Mouse (Mus musculus) forebrain, embryonic 11.5 days (tissue): ENCODE measurements around the gene Serf2. TPM values are rescaled to one million over a fixed set of nuclear protein-coding genes. Genes with fewer than 3 reads are reported as not detected.
"Not testable (repeated sequence)": the region's sequence is repeated elsewhere in the genome, so short reads cannot be mapped to it uniquely, and the experiment has no call there.

Source experiments
- ATAC-seq: fragments of 200-750 bp; cut with Nextera tagmentation; replicated peaks from 2 replicates; pipeline ENCODE4 v1.8.0; 2017; ENCODE audit warnings: moderate TSS enrichment; ENCODE audit not compliant: low FRiP score
- DNase-seq: peaks from one replicate; pipeline ENCODE4 v3.0.0-alpha.2; 2017; ENCODE audit warnings: low spot score
- H3K27ac ChIP-seq: fragments of 300-500 bp; sonication (generic); 2 replicates; pipeline ENCODE4 v1.5.1; 2014; ENCODE audit warnings: low read depth, low read length
- H3K27me3 ChIP-seq: fragments of 300-500 bp; sonication (generic); 2 replicates; pipeline ENCODE4 v1.6.1; 2014; ENCODE audit warnings: mild to moderate bottlenecking, low read length, mixed read lengths; ENCODE audit not compliant: control insufficient read depth, insufficient read depth
- H3K36me3 ChIP-seq: fragments of 300-500 bp; sonication (generic); 2 replicates; pipeline ENCODE4 v1.6.1; 2014; ENCODE audit warnings: mild to moderate bottlenecking, low read length, moderate library complexity, mixed read lengths; ENCODE audit not compliant: control insufficient read depth, insufficient read depth
- H3K4me1 ChIP-seq: fragments of 300-500 bp; sonication (generic); replicated peaks from 2 replicates; pipeline ENCODE4 v1.6.1; 2014; ENCODE audit warnings: low read length, mixed read lengths; ENCODE audit not compliant: control insufficient read depth, insufficient read depth
- H3K4me2 ChIP-seq: fragments of 300-500 bp; sonication (generic); 2 replicates; pipeline ENCODE4 v1.6.1; 2014; ENCODE audit warnings: low read depth, mild to moderate bottlenecking, low read length, moderate library complexity, mixed read lengths; ENCODE audit not compliant: severe bottlenecking
- H3K4me3 ChIP-seq: fragments of 300-500 bp; sonication (generic); 2 replicates; pipeline ENCODE4 v1.5.1; 2014; ENCODE audit warnings: low read depth, low read length
- H3K9ac ChIP-seq: fragments of 300-500 bp; sonication (generic); 2 replicates; pipeline ENCODE4 v1.6.1; 2014; ENCODE audit warnings: low read length
- H3K9me3 ChIP-seq: fragments of 300-500 bp; sonication (generic); 2 replicates; pipeline ENCODE4 v1.6.1; 2016; ENCODE audit warnings: low read length, mixed read lengths; ENCODE audit not compliant: control insufficient read depth
- WGBS: fragments of 180-500 bp; shearing (Covaris S2); extraction: QIAGEN DNeasy Blood & Tissue Kit; methylation state at CpG from one replicate; pipeline ENCODE4 v1.1.7; 2014; 5-methylcytosine and 5-hydroxymethylcytosine counted together
- polyA plus RNA-seq: library from polyadenylated mRNA; unstranded; fragments of >200 nt; fragmentation: Nextera tagmentation; extraction: Ambion mirVana; gene quantifications from 2 replicates; pipeline ENCODE4 v1.2.1, GENCODE M21; 2014

The Serf2 gene
- polyA plus RNA-seq, 1 experiment from 2014 or later, result 446 TPM

DNA sequence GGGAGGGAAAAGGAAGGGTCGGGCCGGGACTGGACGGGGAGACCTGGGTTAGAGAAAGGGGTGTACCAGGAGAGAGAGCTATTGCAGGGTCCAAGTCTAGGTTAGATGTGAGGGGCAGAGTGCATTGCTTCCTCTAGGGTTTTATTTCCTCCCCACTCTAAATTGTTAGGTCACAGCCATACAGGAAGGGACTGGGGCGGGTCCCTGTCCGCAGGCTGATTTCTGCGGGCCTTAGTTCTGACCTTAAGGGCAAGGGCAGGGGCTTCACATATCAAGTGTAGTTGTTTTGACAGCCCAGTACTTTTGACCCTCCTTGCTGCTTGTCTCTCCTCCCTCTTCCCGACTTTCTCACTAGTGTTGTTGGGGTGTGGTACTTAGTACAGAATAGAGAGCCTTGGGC, 1.1 kb downstream of the Serf2 start:
- Histone ChIP-seq H3K27ac (peak overlapping the region; percentile 82; the same call in 1 of the 2 replicates), H3K9ac (peak overlapping the region; percentile 95), H3K4me2 (peak overlapping the region; percentile 94), H3K9me3 (no peaks in the 10 kb centered on the region), H3K36me3 (no peaks in the 10 kb centered on the region; the same call in none of the 2 replicates), H3K4me3 (peak overlapping the region; percentile 99), H3K4me1 (peaks cover 8% of the 10 kb centered on the region), H3K27me3 (no peaks in the 10 kb centered on the region)
- DNase-seq (no peak), ATAC-seq (peak; percentile 1; the same call in 1 of the 2 replicates)
- WGBS, result 5% methylated on average over 7 of the region's 7 CpGs

DNA sequence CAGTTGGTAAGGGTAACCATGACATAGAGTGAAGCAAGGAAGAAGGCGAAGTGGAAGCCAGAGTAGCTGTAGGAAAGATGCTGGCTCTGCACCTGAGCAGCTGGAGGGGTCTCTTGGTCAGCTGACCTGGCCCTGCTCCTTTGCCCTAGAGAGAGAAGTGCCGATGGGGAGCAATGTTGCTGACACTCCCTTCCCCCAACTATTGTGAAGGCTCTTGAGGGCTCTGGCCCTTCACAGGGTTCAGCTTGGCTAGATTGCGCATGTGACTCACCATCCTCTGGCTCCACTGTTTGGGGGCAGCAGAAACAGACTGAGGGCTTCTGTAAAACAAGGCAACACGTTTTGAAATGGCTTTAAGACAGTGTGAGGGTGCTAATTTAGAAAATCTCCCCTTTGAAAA, 3.4 kb downstream of the Serf2 start:
- Histone ChIP-seq H3K4me2 (no peak overlapping the region), H3K4me1 (peaks cover 11% of the 10 kb centered on the region), H3K9ac (no peak overlapping the region), H3K36me3 (no peaks in the 10 kb centered on the region; the same call in none of the 2 replicates), H3K27me3 (no peaks in the 10 kb centered on the region), H3K4me3 (no peak overlapping the region), H3K9me3 (no peaks in the 10 kb centered on the region), H3K27ac (no peak overlapping the region)
- 83% methylated on average over 4 of the region's 4 CpGs for WGBS
- DNase-seq (no peak), ATAC-seq (no peak)

DNA sequence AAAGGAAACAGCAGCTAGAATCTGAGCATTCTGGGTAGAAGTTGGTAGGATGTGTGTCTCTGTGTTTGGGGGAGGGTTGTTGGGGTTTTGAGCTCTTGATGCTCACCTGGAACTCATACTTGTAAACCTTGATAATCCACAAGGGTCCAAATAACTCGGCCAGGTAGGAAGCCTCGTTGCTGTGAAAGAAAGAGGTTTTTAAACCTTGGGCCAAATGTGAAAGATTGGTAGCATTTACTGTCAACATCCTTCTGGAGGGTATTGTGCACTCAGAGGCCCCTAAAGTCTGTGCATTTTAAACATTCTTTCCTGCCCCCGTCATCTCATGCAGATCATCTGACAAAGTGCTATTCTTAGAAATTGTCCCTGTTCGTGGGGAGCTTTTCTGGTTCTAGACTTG, 4.0 kb downstream of the Serf2 start, which contains the start of gene Hypk:
Gene Hypk (plus strand): TSS at position 301 of the 400 bp plus-strand sequence.
- no peaks in the 10 kb centered on the region for H3K27me3 ChIP-seq
- DNase-seq (no peak), ATAC-seq (no peak)
- 90% methylated on average over 4 of the region's 4 CpGs for WGBS
- no peak within 1 kb of the TSS for H3K27ac ChIP-seq
- H3K9ac ChIP-seq, result no peak within 1 kb of the TSS
- peaks cover 16% of the 10 kb centered on the region for H3K4me1 ChIP-seq
- H3K4me3 ChIP-seq, result no peak within 1 kb of the TSS
- H3K4me2 ChIP-seq, result no peak within 1 kb of the TSS
- H3K9me3 ChIP-seq, result no peaks in the 10 kb centered on the region
- no peaks in the 10 kb centered on the region; the same call in none of the 2 replicates for H3K36me3 ChIP-seq

DNA sequence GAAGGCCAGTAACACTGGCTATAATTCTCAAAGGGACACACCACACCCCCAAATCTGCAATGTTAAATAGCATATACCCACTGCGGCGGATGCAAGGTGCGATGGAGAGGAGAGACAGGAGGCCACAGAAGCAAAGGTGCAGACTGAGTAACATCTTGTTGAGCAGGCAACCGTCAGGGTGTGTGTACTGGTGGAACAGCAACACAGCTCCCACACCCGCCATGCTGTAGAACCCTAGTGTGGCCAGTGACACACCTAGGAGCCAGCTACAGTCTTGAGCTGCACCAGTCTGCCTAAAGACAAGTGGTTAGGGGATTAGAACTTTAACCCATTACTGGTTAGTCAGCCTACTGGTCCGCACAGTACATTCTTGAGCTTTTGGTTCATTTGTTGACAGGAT, 4.9 kb downstream of the Serf2 start:
- DNase-seq, result no peak
- no peak for ATAC-seq
- WGBS, result 89% methylated on average over 6 of the region's 6 CpGs
- Histone ChIP-seq H3K9me3 (no peaks in the 10 kb centered on the region), H3K9ac (no peak overlapping the region), H3K4me1 (peaks cover 17% of the 10 kb centered on the region), H3K27ac (no peak overlapping the region), H3K27me3 (no peaks in the 10 kb centered on the region), H3K4me3 (no peak overlapping the region), H3K4me2 (no peak overlapping the region), H3K36me3 (no peaks in the 10 kb centered on the region; the same call in none of the 2 replicates)

DNA sequence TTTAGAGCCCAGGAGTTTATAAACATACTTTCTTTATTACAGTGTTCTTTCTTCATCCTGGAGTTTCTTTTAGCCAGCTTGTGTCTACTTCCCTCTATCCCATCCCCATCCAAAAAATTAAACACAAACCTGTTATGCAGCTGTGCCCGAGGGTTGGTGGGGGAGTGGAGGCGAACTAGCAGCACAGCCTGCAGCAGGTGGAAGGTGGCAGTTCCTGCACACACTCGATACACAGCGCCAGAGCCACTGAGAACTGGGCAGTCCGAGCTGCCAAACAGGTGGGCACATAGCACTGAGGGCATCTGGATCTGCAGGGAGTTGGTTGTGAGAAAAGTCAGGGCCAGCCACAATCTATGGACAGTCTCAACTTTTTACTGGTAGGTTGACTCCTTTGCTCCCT, 6.5 kb downstream of the Serf2 start:
- H3K36me3 ChIP-seq, result no peaks in the 10 kb centered on the region; the same call in none of the 2 replicates
- no peak overlapping the region for H3K4me2 ChIP-seq
- ATAC-seq (no peak), DNase-seq (no peak)
- H3K4me3 ChIP-seq, result no peak overlapping the region
- 85% methylated on average over 5 of the region's 5 CpGs for WGBS
- H3K9ac ChIP-seq, result no peak overlapping the region
- H3K27me3 ChIP-seq, result no peaks in the 10 kb centered on the region
- no peak overlapping the region for H3K27ac ChIP-seq
- peaks cover 13% of the 10 kb centered on the region for H3K4me1 ChIP-seq
- H3K9me3 ChIP-seq, result no peaks in the 10 kb centered on the region

DNA sequence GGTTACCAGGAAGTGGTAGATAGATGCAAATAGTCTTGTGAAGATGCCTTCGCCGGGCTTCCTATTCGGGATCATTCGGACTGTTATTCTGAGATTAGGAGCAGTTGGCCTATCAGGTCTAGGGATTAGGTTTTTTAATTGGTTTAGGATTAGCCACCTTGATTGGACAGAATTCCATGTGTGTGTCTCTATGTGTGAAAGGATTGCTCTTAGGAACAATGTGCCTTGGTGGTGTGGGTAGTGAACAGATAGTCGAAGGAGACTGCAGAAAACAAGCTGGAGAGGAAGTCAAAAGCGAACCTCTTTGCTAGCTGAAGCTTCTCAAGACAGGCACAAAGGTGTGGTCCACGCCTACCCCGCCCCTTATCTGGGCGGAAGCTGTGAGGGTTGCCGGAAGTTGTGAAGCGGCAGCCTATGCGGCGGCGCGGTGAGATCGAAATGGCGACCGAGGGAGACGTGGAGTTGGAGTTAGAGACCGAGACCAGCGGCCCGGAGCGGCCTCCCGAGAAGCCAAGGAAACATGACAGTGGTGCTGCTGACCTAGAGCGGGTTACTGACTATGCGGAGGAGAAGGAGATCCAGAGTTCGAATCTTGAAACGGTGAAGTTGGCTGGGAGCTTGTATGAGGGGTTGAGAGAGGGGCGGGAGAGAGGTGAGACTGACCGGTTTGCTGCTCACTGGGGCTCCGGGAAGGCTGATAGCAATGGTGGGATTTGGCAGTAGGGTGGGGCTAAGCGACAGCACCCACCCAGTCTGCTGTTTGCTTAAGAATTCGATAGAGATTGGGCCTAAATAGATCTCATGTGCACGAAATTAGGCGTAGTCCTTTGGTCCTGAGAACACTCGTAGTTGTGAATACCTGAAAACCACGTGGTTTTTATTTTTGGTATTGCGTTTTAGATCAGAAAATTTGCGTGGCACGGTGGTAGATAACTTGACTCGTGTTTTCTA, 8.0 kb downstream of the Serf2 start, which contains the start of gene Serinc4:
Gene Serinc4 (minus strand): TSS at position 90 of the 951 bp plus-strand sequence.
- peak within 1 kb of the TSS; percentile 79 for H3K9ac ChIP-seq
- peak within 1 kb of the TSS; percentile 83 for H3K4me3 ChIP-seq
- H3K27ac ChIP-seq, result 0 out of 2 replicates have a peak within 1 kb of the TSS, but pooled peaks have one; percentile 12
- ATAC-seq (peak; percentile 92), DNase-seq (peak; percentile 90)
- H3K27me3 ChIP-seq, result no peaks in the 10 kb centered on the region
- H3K4me2 ChIP-seq, result peak within 1 kb of the TSS; percentile 72
- H3K9me3 ChIP-seq, result no peaks in the 10 kb centered on the region
- 4% methylated on average over 41 of the region's 41 CpGs for WGBS
- no peaks in the 10 kb centered on the region; the same call in none of the 2 replicates for H3K36me3 ChIP-seq
- H3K4me1 ChIP-seq, result peaks cover 10% of the 10 kb centered on the region; the same call in 1 of the 2 replicates

DNA sequence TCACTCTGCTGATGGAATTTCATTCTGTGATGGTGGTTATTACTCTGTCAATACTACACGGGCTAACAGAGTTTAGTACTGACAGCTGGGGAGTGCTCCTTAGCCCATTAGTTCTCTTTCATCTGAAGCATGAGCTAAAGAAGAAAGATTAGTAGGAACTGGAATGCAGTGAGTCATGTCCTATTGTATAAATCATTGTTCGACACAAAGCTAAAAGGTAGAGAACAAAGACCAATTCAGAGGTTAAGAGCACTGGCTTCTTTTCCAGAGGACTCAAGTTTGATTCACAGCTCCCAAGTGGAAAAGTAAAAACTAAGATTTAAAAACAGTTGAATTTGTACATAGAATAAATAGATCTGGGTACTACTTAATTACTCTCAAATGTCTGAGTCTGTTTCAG, 11.1 kb downstream of the Serf2 start:
- no peak overlapping the region for H3K4me2 ChIP-seq
- H3K9me3 ChIP-seq, result no peaks in the 10 kb centered on the region
- H3K4me1 ChIP-seq, result peaks cover 10% of the 10 kb centered on the region; the same call in 1 of the 2 replicates
- DNase-seq (no peak), ATAC-seq (no peak)
- H3K9ac ChIP-seq, result no peak overlapping the region
- 60% methylated on average over 2 of the region's 2 CpGs for WGBS
- H3K27ac ChIP-seq, result no peak overlapping the region
- H3K27me3 ChIP-seq, result no peaks in the 10 kb centered on the region
- no peaks in the 10 kb centered on the region for H3K36me3 ChIP-seq
- H3K4me3 ChIP-seq, result no peak overlapping the region

DNA sequence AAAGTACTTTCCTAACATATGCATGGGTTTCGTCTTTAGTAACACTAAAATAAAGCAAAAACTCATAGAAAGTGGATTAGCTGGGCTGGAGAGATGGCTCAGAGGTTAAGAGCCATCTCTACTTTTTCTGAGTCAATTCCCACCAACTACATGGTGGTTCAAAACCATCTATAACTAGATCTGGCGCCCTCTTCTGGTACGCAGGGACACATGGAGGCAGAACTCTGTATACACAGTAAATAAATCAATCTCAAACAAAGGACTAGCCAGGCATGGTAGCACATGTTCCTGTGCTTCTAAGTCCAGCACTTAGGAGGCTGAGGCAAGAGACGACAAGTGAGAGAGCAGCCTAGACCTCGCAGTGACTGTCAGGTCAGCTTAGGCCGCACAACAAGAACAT, 20.0 kb downstream of the Serf2 start:
- H3K27ac ChIP-seq, H3K4me1 ChIP-seq, ATAC-seq, H3K9ac ChIP-seq, DNase-seq, H3K9me3 ChIP-seq, H3K4me2 ChIP-seq, H3K27me3 ChIP-seq, H3K36me3 ChIP-seq, H3K4me3 ChIP-seq: not testable (repeated sequence)
- WGBS, result 100% methylated on average over 1 of the region's 6 CpGs
